Mouse (Mus musculus) forebrain, embryonic 14.5 days (tissue): ENCODE measurements at regions not wholly inside any gene's neighbourhood (a gene's known extent, or its start where the extent isn't known, plus 50 kb on each side); places are given as distances from the start of the nearest gene placed in this dataset.
A peak's percentile ranks its signal among the peaks of the same experiment; 100 is the strongest.

Source experiments
- ATAC-seq: fragments of 200-750 bp; cut with Nextera tagmentation; 2 replicates; pipeline ENCODE4 v1.8.0; 2017; ENCODE audit warnings: mild to moderate bottlenecking, moderate library complexity
- DNase-seq: peaks from one replicate; pipeline ENCODE4 v3.0.0-alpha.2; 2015; ENCODE audit warnings: low spot score
- H3K27ac ChIP-seq: fragments of 300-500 bp; sonication (generic); 2 replicates; pipeline ENCODE4 v1.5.1; 2014; ENCODE audit warnings: low read depth, mild to moderate bottlenecking, control low read depth, low read length, moderate library complexity
- H3K27me3 ChIP-seq: fragments of 300-500 bp; sonication (generic); replicated peaks from 2 replicates; pipeline ENCODE4 v1.6.1; 2014; ENCODE audit warnings: low read length, control low read depth, mixed read lengths; ENCODE audit not compliant: control insufficient read depth, insufficient read depth
- H3K36me3 ChIP-seq: fragments of 300-500 bp; sonication (generic); 2 replicates; pipeline ENCODE4 v1.6.1; 2014; ENCODE audit warnings: low read length, control low read depth; ENCODE audit not compliant: control insufficient read depth, insufficient read depth
- H3K4me1 ChIP-seq: fragments of 300-500 bp; sonication (generic); 2 replicates; pipeline ENCODE4 v1.6.1; 2014; ENCODE audit warnings: antibody characterized with exemption, low read length, control low read depth; ENCODE audit not compliant: control insufficient read depth, insufficient read depth
- H3K4me2 ChIP-seq: fragments of 300-500 bp; sonication (generic); 2 replicates; pipeline ENCODE4 v1.6.1; 2014; ENCODE audit warnings: mild to moderate bottlenecking, control low read depth, low read length
- H3K4me3 ChIP-seq: fragments of 300-500 bp; sonication (generic); 2 replicates; pipeline ENCODE4 v1.5.1; 2014; ENCODE audit warnings: low read depth, low read length, control low read depth
- H3K9ac ChIP-seq: fragments of 300-500 bp; sonication (generic); 2 replicates; pipeline ENCODE4 v1.6.1; 2014; ENCODE audit warnings: mild to moderate bottlenecking, low read length, control low read depth, moderate library complexity
- H3K9me3 ChIP-seq: fragments of 300-500 bp; sonication (generic); replicated peaks from 2 replicates; pipeline ENCODE4 v1.6.1; 2016; ENCODE audit warnings: low read length, control low read depth, mixed read lengths; ENCODE audit not compliant: control insufficient read depth
- WGBS: fragments of 180-500 bp; shearing (Covaris S2); extraction: QIAGEN DNeasy Blood & Tissue Kit; methylation state at CpG from one replicate; pipeline ENCODE4 v1.1.7; 2014; 5-methylcytosine and 5-hydroxymethylcytosine counted together

DNA sequence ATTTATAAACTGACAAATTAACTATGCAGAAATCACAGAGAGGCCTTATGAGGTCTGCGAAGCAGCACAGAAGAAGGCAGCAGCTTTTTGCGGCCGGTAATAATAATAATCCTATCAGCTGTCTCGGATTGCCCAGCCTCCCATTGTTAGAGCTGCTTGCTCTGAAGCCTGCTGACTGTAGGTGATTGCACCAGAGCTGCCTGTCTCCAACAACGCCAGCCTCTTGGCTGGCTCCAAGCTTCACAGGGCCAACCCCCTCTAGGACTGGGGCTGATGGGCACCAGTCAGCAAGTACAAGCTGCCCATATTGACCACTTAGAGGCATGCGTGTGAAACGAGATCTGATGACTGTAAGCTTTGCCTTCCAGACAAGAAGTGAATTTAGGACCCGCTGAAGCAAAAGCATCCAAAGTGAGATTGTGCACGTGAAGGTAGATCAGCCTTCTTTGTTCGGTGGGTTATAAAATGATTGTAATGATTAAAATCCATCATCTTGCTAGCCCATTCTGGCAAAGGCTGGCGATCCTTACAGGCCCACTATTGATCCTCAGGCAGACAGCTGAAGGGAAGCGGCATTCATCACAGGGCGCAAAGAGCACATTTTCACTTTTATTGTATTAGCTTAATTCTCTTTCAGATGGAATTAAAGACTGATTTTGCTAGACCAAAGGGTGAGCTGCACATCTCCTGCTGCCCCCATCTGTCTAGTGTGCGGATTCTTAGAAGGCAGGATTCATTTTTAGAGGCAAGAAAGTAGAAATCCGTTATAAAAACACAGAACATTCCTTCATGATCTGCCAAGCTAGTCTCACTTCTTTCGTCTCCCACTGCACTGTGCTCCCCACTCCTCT, 503.2 kb upstream of the Smim15 start:
- WGBS, result 19% methylated on average over 16 of the region's 16 CpGs
- DNase-seq (peak; percentile 83), ATAC-seq (peak; percentile 90)
- Histone ChIP-seq H3K9me3 (no peaks in the 10 kb centered on the region; the same call in 1 of the 2 replicates), H3K4me1 (peaks cover 36% of the 10 kb centered on the region), H3K4me2 (peak overlapping the region; percentile 14), H3K4me3 (no peak overlapping the region), H3K9ac (peak overlapping the region; percentile 50), H3K27me3 (no peaks in the 10 kb centered on the region), H3K36me3 (no peaks in the 10 kb centered on the region), H3K27ac (peak overlapping the region; percentile 95)

DNA sequence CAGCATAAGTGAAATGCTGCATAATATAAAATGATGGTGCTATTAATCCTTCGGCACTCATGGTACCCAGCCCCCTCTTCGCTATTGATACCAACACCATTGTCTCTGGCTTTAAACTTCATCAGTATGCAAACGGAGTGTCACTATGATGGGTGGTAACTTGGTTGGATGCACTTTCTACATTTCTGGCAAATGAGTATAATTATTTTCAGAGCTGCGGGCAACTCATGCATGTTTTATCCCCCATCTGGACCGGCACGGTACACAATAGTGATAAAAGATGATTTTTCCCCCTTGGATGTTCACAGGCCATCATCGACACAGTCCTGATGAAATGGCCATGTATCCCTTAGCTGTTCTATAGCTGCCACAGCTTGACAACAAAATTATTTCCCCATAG, 503.9 kb upstream of the Smim15 start:
- peak overlapping the region; percentile 95 for H3K27ac ChIP-seq
- no peak overlapping the region for H3K4me3 ChIP-seq
- H3K4me1 ChIP-seq, result peaks cover 31% of the 10 kb centered on the region
- DNase-seq (peak; percentile 71), ATAC-seq (peak; percentile 76)
- H3K27me3 ChIP-seq, result no peaks in the 10 kb centered on the region
- no peaks in the 10 kb centered on the region for H3K36me3 ChIP-seq
- H3K9ac ChIP-seq, result peak overlapping the region; percentile 50
- H3K4me2 ChIP-seq, result peak overlapping the region; percentile 14; the same call in 1 of the 2 replicates
- 23% methylated on average over 7 of the region's 7 CpGs for WGBS
- no peaks in the 10 kb centered on the region; the same call in 1 of the 2 replicates for H3K9me3 ChIP-seq

DNA sequence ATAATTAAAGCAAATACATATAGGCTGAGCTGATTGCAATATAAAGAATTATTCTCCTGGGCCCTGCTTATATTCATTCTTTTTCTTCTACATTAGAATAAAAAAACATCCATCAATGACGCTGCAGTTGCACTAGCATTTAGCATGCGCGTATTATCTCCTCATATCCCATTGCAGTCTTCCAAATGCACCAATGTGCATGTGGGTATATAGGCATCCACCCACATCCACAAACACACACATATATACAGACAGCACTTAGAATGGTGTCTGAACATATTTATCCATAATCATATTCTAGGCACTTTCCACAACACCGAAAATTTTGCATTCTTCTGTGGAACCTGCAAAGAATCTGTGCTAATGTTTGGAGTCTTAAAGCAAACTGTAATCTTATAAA, 504.4 kb upstream of the Smim15 start:
- Histone ChIP-seq H3K4me2 (no peak overlapping the region), H3K9ac (no peak overlapping the region), H3K36me3 (no peaks in the 10 kb centered on the region), H3K9me3 (no peaks in the 10 kb centered on the region; the same call in 1 of the 2 replicates), H3K4me1 (peaks cover 31% of the 10 kb centered on the region), H3K27ac (peak overlapping the region; percentile 95), H3K4me3 (no peak overlapping the region), H3K27me3 (no peaks in the 10 kb centered on the region)
- no peak for ATAC-seq
- 79% methylated on average over 4 of the region's 4 CpGs for WGBS
- DNase-seq, result peak; percentile 20

DNA sequence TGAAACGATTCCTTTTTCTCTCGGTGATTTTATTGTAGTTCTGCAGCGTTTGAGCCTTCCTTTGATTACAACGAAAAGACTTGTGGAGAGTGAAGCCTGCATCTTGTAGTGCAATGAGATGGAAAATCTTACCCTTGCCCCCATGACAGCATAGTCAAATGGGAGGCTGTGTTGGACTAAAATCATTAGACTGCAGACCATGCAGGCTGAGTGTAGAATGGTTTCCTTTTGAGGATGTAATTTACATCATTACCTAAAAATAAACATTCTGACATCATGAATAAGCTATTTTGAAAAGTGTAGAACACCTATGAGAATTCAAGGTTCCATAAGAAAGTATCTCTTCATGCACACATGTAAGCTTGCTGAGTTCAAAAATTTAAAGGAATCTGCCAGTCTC, 504.9 kb upstream of the Smim15 start:
- 36% methylated on average over 4 of the region's 4 CpGs for WGBS
- DNase-seq (no peak), ATAC-seq (no peak)
- Histone ChIP-seq H3K36me3 (no peaks in the 10 kb centered on the region), H3K4me1 (peaks cover 31% of the 10 kb centered on the region), H3K4me2 (no peak overlapping the region), H3K9me3 (no peaks in the 10 kb centered on the region; the same call in 1 of the 2 replicates), H3K9ac (no peak overlapping the region), H3K27ac (no peak overlapping the region; the same call in 1 of the 2 replicates), H3K27me3 (no peaks in the 10 kb centered on the region), H3K4me3 (no peak overlapping the region)

DNA sequence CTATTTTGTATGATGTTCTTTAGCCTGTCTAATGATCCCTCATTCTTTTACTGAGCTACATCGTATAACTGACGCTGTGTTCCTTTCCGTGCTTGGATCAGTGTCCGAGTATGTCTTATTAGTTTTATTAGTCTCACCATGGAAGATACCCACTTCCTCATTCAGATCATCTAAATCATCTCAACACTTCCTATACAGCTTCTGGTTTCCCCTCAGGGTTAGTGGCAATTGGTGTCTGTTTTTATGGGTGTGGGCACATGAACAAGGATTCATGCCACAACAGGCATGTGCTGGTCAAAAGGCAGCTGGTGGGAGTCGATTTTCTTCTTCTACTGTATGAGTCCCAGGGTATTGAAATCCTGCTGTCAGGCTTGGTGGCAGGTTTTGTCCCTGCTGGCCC, 509.0 kb upstream of the Smim15 start:
- H3K4me2 ChIP-seq, result no peak overlapping the region
- 89% methylated on average over 5 of the region's 5 CpGs for WGBS
- H3K27ac ChIP-seq, result no peak overlapping the region
- DNase-seq (no peak), ATAC-seq (no peak)
- H3K27me3 ChIP-seq, result no peaks in the 10 kb centered on the region
- H3K9me3 ChIP-seq, result no peaks in the 10 kb centered on the region
- H3K36me3 ChIP-seq, result no peaks in the 10 kb centered on the region
- H3K9ac ChIP-seq, result no peak overlapping the region
- no peak overlapping the region for H3K4me3 ChIP-seq
- H3K4me1 ChIP-seq, result peaks cover 12% of the 10 kb centered on the region; the same call in 1 of the 2 replicates

DNA sequence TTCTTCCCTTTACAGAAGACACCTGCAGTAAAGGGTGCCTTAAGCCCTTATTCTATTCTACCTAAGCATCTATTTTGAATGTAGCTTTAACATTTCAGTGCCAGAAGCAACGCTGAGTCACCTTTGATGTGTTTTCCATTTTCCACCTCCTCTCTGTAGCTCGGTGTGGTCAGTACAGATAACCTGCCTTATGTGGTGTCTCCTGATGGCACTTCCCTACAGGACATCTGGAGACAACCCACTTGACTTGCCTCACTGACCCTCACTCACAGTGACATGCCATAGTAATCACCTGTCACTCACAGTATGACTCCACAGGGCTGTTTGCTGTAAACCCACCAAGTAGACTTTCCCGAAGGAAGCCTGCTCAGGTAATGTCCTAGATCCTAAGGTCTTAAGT, 510.9 kb upstream of the Smim15 start:
- H3K27ac ChIP-seq, result no peak overlapping the region
- DNase-seq (no peak), ATAC-seq (no peak)
- no peak overlapping the region for H3K4me3 ChIP-seq
- no peaks in the 10 kb centered on the region for H3K9me3 ChIP-seq
- no peak overlapping the region for H3K4me2 ChIP-seq
- 0 out of 2 replicates have a peak, but pooled peaks cover 4% of the 10 kb centered on the region for H3K4me1 ChIP-seq
- WGBS, result 94% methylated on average over 3 of the region's 3 CpGs
- H3K27me3 ChIP-seq, result no peaks in the 10 kb centered on the region
- no peaks in the 10 kb centered on the region for H3K36me3 ChIP-seq
- no peak overlapping the region for H3K9ac ChIP-seq

DNA sequence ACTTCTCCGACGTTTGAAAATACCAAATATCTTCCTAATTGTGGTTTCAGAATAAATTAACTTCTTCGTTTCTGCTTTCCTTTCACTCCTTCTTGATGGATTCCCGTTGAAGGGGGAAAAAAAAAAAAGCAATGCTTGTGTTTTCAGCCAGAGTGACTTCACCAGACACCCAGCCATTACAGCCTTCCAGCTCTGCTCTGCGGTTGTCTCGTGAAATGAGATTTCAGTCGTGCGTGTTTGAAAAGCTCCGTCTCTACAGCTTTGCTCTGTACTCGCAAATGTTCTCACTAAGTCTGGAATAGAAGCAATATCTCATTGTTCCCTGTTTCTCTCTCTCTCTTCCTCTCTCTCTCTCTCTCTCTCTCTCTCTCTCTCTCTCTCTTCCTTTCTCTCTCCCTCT, 509.6 kb upstream of the Kif2a start:
- whole genome bisulfite sequencing, result 36% methylated on average over 10 of the region's 10 CpGs
- Histone ChIP-seq H3K9ac (no peak overlapping the region), H3K27ac (no peak overlapping the region), H3K36me3 (no peaks in the 10 kb centered on the region), H3K4me3 (no peak overlapping the region), H3K27me3 (no peaks in the 10 kb centered on the region), H3K4me2 (no peak overlapping the region), H3K4me1 (0 out of 2 replicates have a peak, but pooled peaks cover 4% of the 10 kb centered on the region), H3K9me3 (no peaks in the 10 kb centered on the region)
- no peak for ATAC-seq
- DNase-seq, result peak; percentile 41

DNA sequence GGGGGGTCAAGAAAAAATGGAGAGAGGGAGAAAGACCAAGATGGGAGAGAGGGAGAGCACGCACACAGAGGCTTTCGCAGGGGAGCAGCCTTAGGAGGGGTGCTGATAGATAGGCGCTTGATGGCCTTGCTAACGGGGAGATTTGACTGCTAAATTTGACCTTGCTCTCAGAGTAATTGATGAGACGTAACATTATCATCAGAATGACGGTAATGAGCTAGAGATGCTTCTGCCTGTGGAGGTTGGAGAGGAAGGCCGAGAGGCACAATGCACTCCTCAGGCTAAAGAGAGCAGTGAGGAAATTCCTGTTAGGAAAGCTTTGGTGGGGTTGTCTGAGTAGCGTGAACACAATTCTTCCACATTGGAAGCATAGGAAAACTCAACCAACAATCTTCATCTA, 509.1 kb upstream of the Kif2a start:
- DNase-seq, result peak; percentile 24
- H3K27ac ChIP-seq, result no peak overlapping the region
- no peaks in the 10 kb centered on the region for H3K27me3 ChIP-seq

DNA sequence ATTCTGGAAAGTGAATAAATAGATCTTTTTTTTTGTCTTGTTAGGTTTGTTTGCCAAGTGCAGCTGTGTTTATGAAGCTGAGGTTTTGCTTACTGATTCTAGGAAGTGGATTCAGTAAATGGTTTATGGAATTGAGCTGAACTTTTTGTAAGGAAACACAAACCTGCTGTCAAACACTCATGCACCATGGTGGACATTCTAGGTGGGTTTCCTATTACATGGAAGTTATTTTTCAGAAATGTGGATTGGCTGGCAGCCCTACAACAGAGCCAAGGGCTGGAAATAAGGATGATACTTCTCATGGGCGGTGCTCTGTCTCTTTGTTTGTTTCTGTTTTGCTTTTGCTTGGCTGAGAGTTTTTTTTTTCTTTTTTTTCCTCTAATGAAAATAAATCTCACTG, 508.5 kb upstream of the Kif2a start:
- Histone ChIP-seq H3K4me2 (no peak overlapping the region), H3K27me3 (no peaks in the 10 kb centered on the region), H3K4me1 (0 out of 2 replicates have a peak, but pooled peaks cover 4% of the 10 kb centered on the region), H3K4me3 (no peak overlapping the region), H3K9ac (no peak overlapping the region), H3K27ac (no peak overlapping the region), H3K9me3 (no peaks in the 10 kb centered on the region), H3K36me3 (no peaks in the 10 kb centered on the region)
- ATAC-seq (no peak), DNase-seq (no peak)
- WGBS, result 86% methylated on average over 1 of the region's 1 CpGs

More for the DNA sequence above, 509.1 kb upstream of the Kif2a start:
- no peak for ATAC-seq
- no peak overlapping the region for H3K9ac ChIP-seq
- H3K9me3 ChIP-seq, result no peaks in the 10 kb centered on the region
- H3K36me3 ChIP-seq, result no peaks in the 10 kb centered on the region
- no peak overlapping the region for H3K4me3 ChIP-seq
- 0 out of 2 replicates have a peak, but pooled peaks cover 4% of the 10 kb centered on the region for H3K4me1 ChIP-seq
- 43% methylated on average over 8 of the region's 8 CpGs for WGBS
- H3K4me2 ChIP-seq, result no peak overlapping the region
